Mouse (Mus musculus) liver, embryonic 14.5 days (tissue): ENCODE measurements around the gene Lrig1. TPM values are rescaled to one million over a fixed set of nuclear protein-coding genes. Genes with fewer than 3 reads are reported as not detected.

Experiments
- ATAC-seq: fragments of 200-750 bp; cut with Nextera tagmentation; 2 replicates; pipeline ENCODE4 v1.8.0; 2017; ENCODE audit warnings: moderate number of reproducible peaks, mild to moderate bottlenecking, moderate library complexity; ENCODE audit not compliant: insufficient read depth
- DNase-seq, 3 experiments: peaks; one replicate each; pipeline ENCODE4 v3.0.0-alpha.2; 2012 to 2013; ENCODE audit warnings: low read depth in 3 of 3, low spot score in 3 of 3
- H3K27ac ChIP-seq: fragments of 300-500 bp; sonication (generic); 2 replicates; pipeline ENCODE4 v1.5.1; 2014; ENCODE audit warnings: moderate library complexity, mild to moderate bottlenecking, control low read depth, inconsistent platforms
- H3K27me3 ChIP-seq: fragments of 300-500 bp; sonication (generic); 2 replicates; pipeline ENCODE4 v1.6.1; 2014; ENCODE audit warnings: mild to moderate bottlenecking, low read length, moderate library complexity; ENCODE audit not compliant: control insufficient read depth, insufficient read depth
- H3K36me3 ChIP-seq: fragments of 300-500 bp; sonication (generic); replicated peaks from 2 replicates; pipeline ENCODE4 v1.6.1; 2014; ENCODE audit warnings: low read depth; ENCODE audit not compliant: control insufficient read depth, insufficient read depth
- H3K4me1 ChIP-seq, 2 experiments: fragments of 200-500 bp in 1 of 2; fragments of 300-500 bp in 1 of 2; sonication (generic) in 1 of 2; replicated peaks; 2 replicates each; pipeline ENCODE4 v1.6.1; 2012 to 2014; ENCODE audit warnings: antibody characterized with exemption in 1 of 2, inconsistent platforms in 1 of 2, low read length in 1 of 2; ENCODE audit not compliant: control insufficient read depth in 2 of 2, insufficient read depth in 2 of 2
- H3K4me2 ChIP-seq: fragments of 300-500 bp; sonication (generic); 2 replicates; pipeline ENCODE4 v1.6.1; 2014; ENCODE audit warnings: low read depth, mild to moderate bottlenecking, control low read depth, moderate library complexity
- H3K4me3 ChIP-seq, 2 experiments: fragments of 200-500 bp in 1 of 2; fragments of 300-500 bp in 1 of 2; sonication (generic) in 1 of 2; 2 replicates each; pipeline ENCODE4 v1.5.1; 2012 to 2014; ENCODE audit warnings: low read depth in 2 of 2, low read length in 2 of 2, mild to moderate bottlenecking in 2 of 2, control low read depth in 1 of 2, inconsistent platforms in 1 of 2, moderate library complexity in 1 of 2; ENCODE audit not compliant: insufficient read depth in 1 of 2
- H3K9ac ChIP-seq: fragments of 300-500 bp; sonication (generic); replicated peaks from 2 replicates; pipeline ENCODE4 v1.6.1; 2014; ENCODE audit warnings: mild to moderate bottlenecking, control low read depth, moderate library complexity
- H3K9me3 ChIP-seq: fragments of 300-500 bp; sonication (generic); 2 replicates; pipeline ENCODE4 v1.6.1; 2016; ENCODE audit warnings: low read length, mixed read lengths; ENCODE audit not compliant: control insufficient read depth
- CTCF ChIP-seq: IDR thresholded peaks from 2 replicates; pipeline ENCODE4 v1.5.1; 2016; ENCODE audit warnings: antibody characterized with exemption, low read depth, control low read depth
- EP300 ChIP-seq: IDR thresholded peaks from 2 replicates; pipeline ENCODE4 v1.6.1; 2016; ENCODE audit warnings: antibody characterized with exemption, low read depth
- WGBS: fragments of 180-500 bp; shearing (Covaris S2); extraction: QIAGEN DNeasy Blood & Tissue Kit; methylation state at CpG from one replicate; pipeline ENCODE4 v1.1.7; 2014; ENCODE audit not compliant: insufficient replicate concordance; 5-methylcytosine and 5-hydroxymethylcytosine counted together
- polyA plus RNA-seq, 2 experiments: library from polyadenylated mRNA; depleted of rRNA in 1 of 2; stranded (reverse) in 1 of 2; unstranded in 1 of 2; fragments of >200 nt; fragmentation: Nextera tagmentation in 1 of 2; extraction: Ambion mirVana in 1 of 2; gene quantifications; 2 replicates each; pipeline versions ENCODE4 v1.2.1 to v1.2.3; 2012 to 2014

Lrig1 gene
- polyA plus RNA-seq, 2 experiments = 2.7 to 2.8 TPM

DNA sequence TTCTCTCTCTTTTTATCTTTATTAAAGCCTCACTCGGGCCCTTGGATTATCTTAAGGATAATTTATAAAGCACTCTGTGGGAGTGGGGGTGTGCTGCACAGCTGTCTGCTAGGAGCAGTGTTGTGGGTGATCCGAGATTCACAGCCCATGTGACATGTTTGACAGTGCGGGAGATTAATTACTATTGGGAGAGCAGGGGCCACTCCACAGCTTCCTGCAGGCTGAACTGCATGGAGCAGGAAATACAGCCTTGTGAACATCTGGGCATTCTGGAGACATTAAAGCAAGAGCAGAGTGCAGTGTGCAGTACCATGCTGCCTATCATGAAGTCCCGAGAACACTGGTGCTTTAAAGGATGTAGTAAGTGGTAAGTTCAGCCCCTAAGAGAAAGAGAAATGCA is 107.2 kb downstream of the Lrig1 start:
- ATAC-seq (no peak), DNase-seq (no peak)
- Histone ChIP-seq H3K9me3 (no peaks in the 10 kb centered on the region), H3K9ac (no peak overlapping the region), H3K4me3 (no peak overlapping the region), H3K27me3 (no peaks in the 10 kb centered on the region), H3K4me2 (no peak overlapping the region), H3K36me3 (no peaks in the 10 kb centered on the region), H3K27ac (no peak overlapping the region), H3K4me1 (no peaks in the 10 kb centered on the region)
- 47% methylated on average over 4 of the region's 4 CpGs for whole genome bisulfite sequencing
- no peak for TF ChIP-seq CTCF
- no peak for TF ChIP-seq EP300

GRCm38 (mm10) chr6:94592243-94592642 is 107.7 kb downstream of the Lrig1 start:
- Histone ChIP-seq H3K4me1 (no peaks in the 10 kb centered on the region), H3K9ac (no peak overlapping the region), H3K27me3 (no peaks in the 10 kb centered on the region), H3K27ac (no peak overlapping the region), H3K9me3 (no peaks in the 10 kb centered on the region), H3K4me3 (no peak overlapping the region), H3K36me3 (no peaks in the 10 kb centered on the region), H3K4me2 (no peak overlapping the region)
- TF ChIP-seq EP300 (no peak), CTCF (no peak)
- WGBS = 66% methylated on average over 8 of the region's 8 CpGs
- ATAC-seq = no peak
- DNase-seq = no peak

DNA sequence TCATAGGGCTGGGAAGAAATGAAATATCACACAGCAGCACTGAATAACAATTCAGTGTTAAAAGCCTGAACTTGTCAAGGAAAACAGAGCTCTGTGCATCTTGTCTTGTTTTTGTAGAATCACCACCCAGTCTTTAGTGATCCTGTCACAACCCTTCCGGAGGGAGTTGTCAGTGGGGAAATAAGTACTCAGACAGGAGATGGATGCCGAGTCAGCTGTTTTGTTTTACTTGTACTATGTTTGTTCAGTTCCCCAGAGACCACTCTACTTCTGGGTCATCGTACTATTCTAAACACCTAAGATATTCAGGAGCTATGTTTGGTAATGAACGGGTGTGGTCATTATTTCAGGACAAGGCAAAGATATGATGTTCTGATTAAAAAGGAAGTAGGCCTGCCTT is 111.6 kb downstream of the Lrig1 start:
- TF ChIP-seq EP300 (no peak), CTCF (no peak)
- no peak for DNase-seq

DNA sequence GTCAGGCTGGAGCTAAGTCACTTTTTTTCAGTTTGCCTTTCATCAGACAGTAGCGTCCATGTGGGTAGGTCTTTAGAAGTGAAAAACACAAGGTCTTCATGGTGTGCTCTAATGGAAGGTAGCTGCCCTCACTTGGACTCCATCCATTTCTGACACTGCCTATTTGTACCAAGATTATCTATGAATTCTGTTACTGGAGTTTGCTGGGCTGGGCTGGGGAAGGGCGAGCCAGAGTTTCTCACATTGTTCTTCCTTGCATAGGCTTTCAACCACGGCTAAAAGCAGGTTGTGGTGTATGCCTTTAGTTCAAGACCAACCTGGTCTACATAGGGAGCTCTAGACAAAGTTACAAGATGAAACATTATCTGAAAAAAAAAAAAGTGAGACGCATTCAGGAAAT is 115.0 kb downstream of the Lrig1 start:
- Histone ChIP-seq H3K9me3 (no peaks in the 10 kb centered on the region), H3K27ac (no peak overlapping the region), H3K4me2 (no peak overlapping the region), H3K4me1 (no peaks in the 10 kb centered on the region), H3K36me3 (no peaks in the 10 kb centered on the region), H3K4me3 (no peak overlapping the region), H3K9ac (no peak overlapping the region), H3K27me3 (no peaks in the 10 kb centered on the region)
- ATAC-seq (no peak), DNase-seq (no peak)
- WGBS = 61% methylated on average over 4 of the region's 4 CpGs
- no peak for TF ChIP-seq CTCF
- TF ChIP-seq EP300 = no peak

More for the DNA sequence above, 111.6 kb downstream of the Lrig1 start:
- no peaks in the 10 kb centered on the region for H3K27me3 ChIP-seq
- no peak overlapping the region for H3K9ac ChIP-seq
- H3K27ac ChIP-seq = no peak overlapping the region
- no peaks in the 10 kb centered on the region for H3K36me3 ChIP-seq
- WGBS = 70% methylated on average over 4 of the region's 4 CpGs
- no peaks in the 10 kb centered on the region for H3K9me3 ChIP-seq
- H3K4me2 ChIP-seq = no peak overlapping the region
- no peak for ATAC-seq
- H3K4me1 ChIP-seq = no peaks in the 10 kb centered on the region
- H3K4me3 ChIP-seq = no peak overlapping the region

- Histone ChIP-seq H3K9me3 (no peaks in the 10 kb centered on the region), H3K4me2 (no peak overlapping the region), H3K27me3 (no peaks in the 10 kb centered on the region), H3K4me3 (no peak overlapping the region), H3K9ac (no peak overlapping the region), H3K4me1 (no peaks in the 10 kb centered on the region), H3K36me3 (no peaks in the 10 kb centered on the region), H3K27ac (no peak overlapping the region)
- DNase-seq (no peak), ATAC-seq (no peak)
- no peak for TF ChIP-seq EP300
- 79% methylated on average over 9 of the region's 9 CpGs for WGBS
Observed at GRCm38 (mm10) chr6:94584147-94584695, 115.7 kb downstream of the Lrig1 start.
